Mouse (Mus musculus) megakaryocyte, embryonic 14.5 days (primary cell): ENCODE results near the gene Gm49373. TPM values are rescaled to one million over a fixed set of nuclear protein-coding genes. Genes with fewer than 3 reads are reported as not detected.
A peak's percentile ranks its signal among the peaks of the same experiment; 100 is the strongest.

Source experiments
- H3K27me3 ChIP-seq: replicated peaks from 2 replicates; pipeline ENCODE3; 2012; ENCODE audit warnings: inconsistent platforms
- H3K36me3 ChIP-seq: replicated peaks from 2 replicates; pipeline ENCODE3; 2012; ENCODE audit warnings: low read length, inconsistent platforms, mixed read lengths
- H3K4me1 ChIP-seq: 2 replicates; pipeline ENCODE4 v1.6.1; 2012; ENCODE audit warnings: inconsistent platforms
- H3K4me3 ChIP-seq: replicated peaks from 2 replicates; pipeline ENCODE3; 2012; ENCODE audit warnings: moderate library complexity, mild to moderate bottlenecking, inconsistent platforms
- H3K9me3 ChIP-seq: 2 replicates; pipeline ENCODE4 v1.6.1; 2012; ENCODE audit warnings: inconsistent platforms
- FLI1 ChIP-seq: IDR thresholded peaks from 2 replicates; pipeline ENCODE4 v1.6.1; 2012; ENCODE audit warnings: low read length, inconsistent platforms, mixed read lengths
- GATA1 ChIP-seq: IDR thresholded peaks from 3 replicates; pipeline ENCODE4 v1.6.1; 2012; ENCODE audit warnings: mixed read lengths, low read length, inconsistent platforms, borderline replicate concordance
- polyA plus RNA-seq: library from polyadenylated mRNA; stranded (reverse); fragments of >175 nt; gene quantifications from 2 replicates; pipeline ENCODE4 v1.2.3, GENCODE M21; 2012; ENCODE audit warnings: low replicate concordance; ENCODE audit not compliant: insufficient read depth

Gene Gm49373
- polyA plus RNA-seq, 1 experiment: 0.45 TPM

DNA sequence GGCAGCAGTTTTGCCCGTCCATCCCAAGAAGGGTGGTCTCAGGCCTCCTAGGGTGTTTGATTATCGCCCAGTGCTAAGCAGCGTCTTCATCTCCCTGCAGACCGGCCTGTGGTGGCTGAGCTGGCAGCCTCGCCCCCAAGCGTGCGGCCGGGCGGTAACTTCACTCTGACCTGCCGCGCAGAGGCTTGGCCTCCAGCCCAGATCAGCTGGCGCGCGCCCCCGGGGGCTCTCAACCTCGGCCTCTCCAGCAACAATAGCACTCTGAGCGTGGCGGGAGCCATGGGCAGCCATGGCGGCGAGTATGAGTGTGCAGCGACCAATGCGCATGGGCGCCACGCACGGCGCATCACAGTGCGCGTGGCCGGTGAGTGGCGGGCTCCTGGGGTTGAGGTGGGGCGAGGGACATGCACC is 35.4 kb downstream of the Gm49373 start:
- Histone ChIP-seq H3K4me3 (peak overlapping the region; percentile 85), H3K9me3 (peaks cover 23% of the 10 kb centered on the region), H3K36me3 (no peaks in the 10 kb centered on the region), H3K27me3 (peaks cover 78% of the 10 kb centered on the region), H3K4me1 (peaks cover 74% of the 10 kb centered on the region)
- TF ChIP-seq FLI1: no peak
- no peak for TF ChIP-seq GATA1

DNA sequence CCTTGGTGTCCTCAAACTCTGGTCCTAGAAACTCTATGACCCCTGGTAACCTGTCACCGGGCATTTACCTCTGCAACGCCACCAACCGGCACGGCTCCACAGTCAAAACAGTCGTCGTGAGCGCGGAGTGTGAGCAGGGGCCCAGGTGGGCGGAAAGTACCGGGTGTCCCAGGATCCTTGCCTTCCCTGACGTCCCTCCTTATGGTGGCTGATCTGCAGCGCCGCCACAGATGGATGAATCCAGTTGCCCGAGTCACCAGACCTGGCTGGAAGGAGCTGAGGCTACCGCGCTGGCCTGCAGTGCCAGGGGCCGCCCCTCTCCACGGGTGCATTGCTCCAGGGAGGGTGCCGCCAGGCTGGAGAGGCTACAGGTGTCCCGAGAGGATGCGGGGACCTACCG is 36.2 kb downstream of the Gm49373 start:
- Histone ChIP-seq H3K4me3 (peak overlapping the region; percentile 85), H3K4me1 (peaks cover 80% of the 10 kb centered on the region), H3K36me3 (no peaks in the 10 kb centered on the region), H3K27me3 (peaks cover 85% of the 10 kb centered on the region), H3K9me3 (peaks cover 23% of the 10 kb centered on the region)
- TF ChIP-seq FLI1: no peak
- TF ChIP-seq GATA1: no peak

DNA sequence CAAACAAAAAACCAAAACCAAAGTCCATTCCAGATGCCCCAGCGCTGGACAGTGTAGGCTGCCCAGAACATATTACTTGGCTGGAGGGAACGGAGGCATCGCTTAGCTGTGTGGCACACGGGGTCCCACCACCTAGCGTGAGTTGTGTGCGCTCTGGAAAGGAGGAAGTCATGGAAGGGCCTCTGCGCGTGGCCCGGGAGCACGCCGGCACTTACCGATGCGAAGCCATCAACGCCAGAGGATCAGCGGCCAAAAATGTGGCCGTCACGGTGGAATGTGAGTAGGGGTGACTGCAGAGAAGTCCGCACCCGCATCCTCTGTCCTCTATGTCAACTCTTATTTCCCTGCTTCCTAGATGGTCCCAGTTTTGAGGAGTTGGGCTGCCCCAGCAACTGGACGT is 36.7 kb downstream of the Gm49373 start:
- Histone ChIP-seq H3K27me3 (peaks cover 85% of the 10 kb centered on the region), H3K4me1 (peaks cover 80% of the 10 kb centered on the region)
- no peak for TF ChIP-seq FLI1
- TF ChIP-seq GATA1: no peak

DNA sequence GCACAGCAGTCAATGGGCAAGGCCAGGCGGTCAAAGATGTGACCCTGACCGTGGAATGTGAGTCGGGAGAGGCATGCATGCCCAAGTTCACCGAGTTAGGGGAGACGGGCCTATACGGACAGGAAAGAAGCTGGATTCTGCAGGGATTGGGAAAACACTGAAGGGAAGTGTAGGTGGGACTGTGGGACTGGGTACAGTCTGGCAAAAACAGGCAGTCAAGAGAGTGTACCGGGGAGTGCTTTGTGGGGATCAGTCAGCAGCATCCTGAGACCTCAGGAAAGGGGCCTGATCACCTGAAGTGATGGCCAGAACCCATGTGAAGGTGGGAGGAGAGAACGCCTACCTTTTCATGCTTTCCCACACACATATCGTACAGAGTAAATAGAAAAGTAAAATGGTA is 37.3 kb downstream of the Gm49373 start:
- peaks cover 23% of the 10 kb centered on the region for H3K9me3 ChIP-seq
- no peaks in the 10 kb centered on the region for H3K36me3 ChIP-seq
- H3K27me3 ChIP-seq: peaks cover 85% of the 10 kb centered on the region
- TF ChIP-seq FLI1 (no peak), GATA1 (no peak)
- peak overlapping the region; percentile 85 for H3K4me3 ChIP-seq
- peaks cover 80% of the 10 kb centered on the region for H3K4me1 ChIP-seq

More for the DNA sequence above, 36.7 kb downstream of the Gm49373 start:
- peaks cover 23% of the 10 kb centered on the region for H3K9me3 ChIP-seq
- H3K36me3 ChIP-seq: no peaks in the 10 kb centered on the region
- peak overlapping the region; percentile 85 for H3K4me3 ChIP-seq

DNA sequence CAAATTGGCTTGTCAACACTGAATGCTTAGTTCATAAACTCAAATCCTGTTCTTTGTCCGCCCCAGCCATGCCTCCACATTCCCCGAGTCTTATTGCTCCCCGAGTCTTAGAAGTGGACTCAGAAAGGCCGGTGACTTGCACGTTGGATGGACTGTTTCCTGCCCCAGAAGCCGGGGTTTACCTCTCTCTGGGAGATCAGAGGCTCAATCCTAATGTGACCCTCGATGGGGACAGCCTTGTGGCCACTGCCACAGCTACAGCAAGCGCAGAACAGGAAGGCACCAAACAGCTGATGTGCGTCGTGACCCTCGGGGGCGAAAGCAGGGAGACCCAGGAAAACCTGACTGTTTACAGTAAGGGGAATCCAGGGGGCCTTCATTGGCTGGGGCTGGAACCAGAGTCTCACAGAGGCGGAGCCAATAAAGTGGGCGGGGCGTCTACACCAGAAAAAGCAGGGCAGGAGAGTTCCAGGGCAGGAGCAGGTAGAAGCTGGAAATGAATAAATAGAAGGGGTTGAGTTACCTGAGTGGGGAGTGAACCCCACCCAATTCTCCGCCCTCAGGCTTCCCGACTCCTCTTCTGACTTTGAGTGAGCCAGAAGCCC is 38.3 kb downstream of the Gm49373 start:
- no peaks in the 10 kb centered on the region for H3K36me3 ChIP-seq
- H3K4me3 ChIP-seq: peak overlapping the region; percentile 85
- H3K4me1 ChIP-seq: peaks cover 85% of the 10 kb centered on the region
- H3K9me3 ChIP-seq: peaks cover 21% of the 10 kb centered on the region
- TF ChIP-seq FLI1 (no peak), GATA1 (no peak)
- peaks cover 77% of the 10 kb centered on the region for H3K27me3 ChIP-seq

DNA sequence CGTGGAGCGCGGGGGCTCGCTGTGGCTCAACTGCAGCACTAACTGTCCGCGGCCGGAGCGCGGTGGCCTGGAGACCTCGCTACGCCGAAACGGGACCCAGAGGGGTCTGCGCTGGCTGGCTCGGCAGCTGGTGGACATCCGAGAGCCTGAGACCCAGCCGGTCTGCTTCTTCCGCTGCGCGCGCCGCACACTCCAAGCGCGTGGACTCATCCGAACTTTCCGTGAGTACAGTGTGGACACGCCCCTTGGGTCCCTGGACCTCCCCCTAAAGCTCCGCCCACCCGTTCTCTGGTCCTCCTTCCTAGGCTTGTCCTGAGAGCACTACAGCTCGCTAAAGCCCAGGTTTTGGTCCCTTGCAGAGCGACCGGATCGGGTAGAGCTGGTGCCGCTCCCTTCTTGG is 39.8 kb downstream of the Gm49373 start:
- H3K4me3 ChIP-seq: peak overlapping the region; percentile 94
- TF ChIP-seq FLI1 (no peak), GATA1 (no peak)
- peaks cover 66% of the 10 kb centered on the region for H3K27me3 ChIP-seq
- peaks cover 96% of the 10 kb centered on the region for H3K4me1 ChIP-seq
- peaks cover 1% of the 10 kb centered on the region for H3K36me3 ChIP-seq
- peaks cover 10% of the 10 kb centered on the region; the same call in 1 of the 2 replicates for H3K9me3 ChIP-seq

DNA sequence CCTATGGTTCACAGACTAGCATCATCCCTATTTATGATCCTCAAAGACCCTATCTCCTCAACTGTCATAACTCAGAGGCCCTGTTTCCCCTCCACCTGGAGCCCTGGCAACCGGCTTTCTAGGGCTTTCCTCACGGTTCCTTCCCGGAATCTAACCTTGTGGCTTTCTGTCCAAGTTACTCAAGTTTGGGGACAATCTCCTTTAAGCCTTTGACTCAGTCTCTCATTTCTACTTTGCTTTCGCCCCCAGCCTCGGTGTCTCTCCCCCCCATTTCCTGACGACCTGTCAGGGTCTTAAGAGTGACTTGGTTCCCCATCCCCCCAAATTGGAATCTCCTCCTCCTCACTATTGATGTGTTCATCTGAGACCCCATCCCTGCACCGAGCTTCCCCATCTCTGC is 40.4 kb downstream of the Gm49373 start:
- no peak for TF ChIP-seq GATA1
- no peak for TF ChIP-seq FLI1
- peaks cover 6% of the 10 kb centered on the region for H3K36me3 ChIP-seq
- H3K4me1 ChIP-seq: peaks cover 98% of the 10 kb centered on the region
- H3K9me3 ChIP-seq: peaks cover 6% of the 10 kb centered on the region; the same call in 1 of the 2 replicates
- H3K27me3 ChIP-seq: peaks cover 62% of the 10 kb centered on the region
- peak overlapping the region; percentile 94 for H3K4me3 ChIP-seq

DNA sequence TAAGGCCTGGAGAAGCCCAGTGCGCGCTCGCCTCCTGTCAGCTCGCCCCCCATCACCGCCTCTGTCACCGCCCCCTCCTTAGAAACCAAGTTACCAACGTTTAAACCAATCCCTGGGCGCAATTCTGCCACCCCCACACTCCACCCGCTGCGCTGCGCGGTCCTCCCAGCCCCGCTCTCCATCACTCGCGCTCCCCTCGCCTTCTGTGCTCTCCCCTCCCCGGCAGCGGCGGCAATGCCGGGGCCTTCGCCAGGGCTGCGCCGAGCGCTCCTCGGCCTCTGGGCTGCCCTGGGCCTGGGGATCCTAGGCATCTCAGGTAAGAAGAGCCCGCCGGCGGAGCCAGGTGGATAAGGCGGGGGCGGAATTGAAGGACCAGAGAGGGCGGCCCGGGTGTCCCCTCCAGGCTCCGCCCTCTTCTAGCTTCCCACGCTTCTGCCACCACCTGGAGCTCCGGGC is 41.0 kb downstream of the Gm49373 start, which contains the start of gene Icam5:
Gene Icam5, plus strand, starts transcription at position 178 of the 456 bp plus-strand sequence.
- Histone ChIP-seq H3K4me1 (peaks cover 98% of the 10 kb centered on the region), H3K27me3 (peaks cover 62% of the 10 kb centered on the region)

DNA sequence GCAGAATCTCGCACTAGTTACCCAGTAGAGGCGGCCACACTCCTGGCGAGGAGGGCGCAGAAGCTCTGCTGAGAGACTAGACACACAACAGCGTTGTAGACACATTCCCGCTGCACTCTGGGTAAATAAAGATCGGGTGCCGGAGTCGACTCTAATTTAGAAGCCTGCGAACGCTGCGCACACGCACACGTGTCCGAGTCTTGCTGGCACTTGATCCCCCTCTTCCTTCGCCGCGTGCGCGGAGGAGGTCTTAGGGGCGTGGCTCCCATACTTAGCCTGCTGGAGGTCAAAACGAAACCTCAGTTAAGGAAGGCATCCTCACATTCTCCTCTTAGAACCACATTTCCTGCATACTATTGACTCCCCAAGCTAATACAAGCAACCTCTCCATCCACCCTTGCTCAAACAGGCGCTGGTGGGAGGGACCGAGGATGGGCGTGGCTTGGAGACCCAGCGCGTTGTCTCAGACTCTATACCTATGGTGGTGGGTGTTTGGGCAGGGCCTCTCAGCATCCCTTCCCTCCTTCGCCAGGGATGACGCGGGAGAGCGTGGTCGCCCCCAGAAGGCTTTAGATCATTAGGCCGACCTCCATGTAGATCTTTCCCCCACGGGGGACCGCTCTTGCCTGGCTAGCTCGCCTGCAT is 41.5 kb downstream of the Gm49373 start:
- peaks cover 61% of the 10 kb centered on the region for H3K27me3 ChIP-seq
- H3K4me1 ChIP-seq: peaks cover 92% of the 10 kb centered on the region
- TF ChIP-seq GATA1: no peak
- TF ChIP-seq FLI1: no peak

More for the DNA sequence above, 41.0 kb downstream of the Gm49373 start, which contains the start of gene Icam5:
- no peak for TF ChIP-seq FLI1
- no peak for TF ChIP-seq GATA1
- Histone ChIP-seq H3K36me3 (peaks cover 11% of the 10 kb centered on the region), H3K4me3 (peak within 1 kb of the TSS; percentile 94), H3K9me3 (peaks cover 4% of the 10 kb centered on the region; the same call in 1 of the 2 replicates)

DNA sequence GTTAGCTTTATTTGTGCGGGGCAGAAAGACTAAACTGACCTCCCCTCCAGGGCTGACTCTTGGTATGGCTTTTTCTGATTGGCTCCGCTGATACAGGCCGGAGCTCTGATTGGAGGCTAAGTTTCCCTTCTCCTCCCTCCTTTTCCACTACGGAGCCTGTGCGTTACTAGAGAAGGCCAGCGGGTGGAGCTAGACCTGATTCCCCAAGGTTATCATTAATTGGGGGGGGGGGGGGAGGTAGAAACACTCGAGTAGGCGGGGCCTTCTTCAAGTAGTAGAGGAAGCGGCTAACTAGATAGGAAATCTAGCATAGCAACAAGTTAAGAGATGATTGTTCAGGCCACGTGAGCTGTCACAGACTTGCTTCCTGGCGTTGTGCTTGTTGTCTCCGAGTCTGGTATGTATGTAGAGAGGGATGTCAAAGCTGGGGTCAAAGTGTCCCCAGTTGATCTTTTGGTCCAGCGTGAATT is 42.1 kb downstream of the Gm49373 start:
- TF ChIP-seq FLI1: no peak
- no peak for TF ChIP-seq GATA1
- Histone ChIP-seq H3K4me1 (peaks cover 87% of the 10 kb centered on the region), H3K36me3 (peaks cover 19% of the 10 kb centered on the region), H3K4me3 (peak overlapping the region; percentile 94), H3K9me3 (no peaks in the 10 kb centered on the region), H3K27me3 (peaks cover 58% of the 10 kb centered on the region)

More for the DNA sequence above, 41.5 kb downstream of the Gm49373 start:
- H3K9me3 ChIP-seq: no peaks in the 10 kb centered on the region
- H3K36me3 ChIP-seq: peaks cover 16% of the 10 kb centered on the region
- peak overlapping the region; percentile 94 for H3K4me3 ChIP-seq
